Mouse (Mus musculus) gastrocnemius, adult 18-20 months (tissue): ENCODE data around the gene C1qtnf5. TPM values are rescaled to one million over a fixed set of nuclear protein-coding genes. Genes with fewer than 3 reads are reported as not detected.
"Not testable (repeated sequence)": the region's sequence is repeated elsewhere in the genome, so short reads cannot be mapped to it uniquely, and the experiment has no call there.

ENCODE experiments used
- DNase-seq: peaks from one replicate; pipeline ENCODE4 v3.0.0; 2021; ENCODE audit warnings: low spot score
- total RNA-seq, 2 experiments: library from RNA; stranded (reverse); gene quantifications; 2 replicates each; pipeline ENCODE4 v1.2.3; 2021

C1qtnf5 gene
- total RNA-seq, 2 experiments from 2014 or later: 3.9 to 5.4 TPM

DNA sequence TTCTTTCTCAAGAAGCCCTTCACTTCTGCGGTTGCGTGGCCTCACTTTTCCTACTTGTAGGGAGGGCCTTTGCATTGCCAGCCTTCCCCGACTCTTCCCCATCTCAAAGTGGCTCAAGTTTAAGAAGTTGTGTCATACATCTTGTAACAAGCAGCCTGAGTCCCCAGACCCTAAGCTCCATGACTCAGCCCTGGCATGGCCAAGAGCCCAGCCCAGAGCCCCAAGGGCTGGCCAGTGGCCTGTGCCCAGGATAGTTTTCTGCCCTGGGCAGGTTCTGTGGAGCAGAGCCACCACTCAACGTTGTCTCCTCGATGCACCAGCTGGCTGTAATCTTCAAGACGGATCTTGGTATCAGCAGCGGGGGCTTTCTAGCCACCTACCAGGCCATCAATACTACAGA is 2.2 kb upstream of the C1qtnf5 start:
- peak; percentile 51 for DNase-seq

DNA sequence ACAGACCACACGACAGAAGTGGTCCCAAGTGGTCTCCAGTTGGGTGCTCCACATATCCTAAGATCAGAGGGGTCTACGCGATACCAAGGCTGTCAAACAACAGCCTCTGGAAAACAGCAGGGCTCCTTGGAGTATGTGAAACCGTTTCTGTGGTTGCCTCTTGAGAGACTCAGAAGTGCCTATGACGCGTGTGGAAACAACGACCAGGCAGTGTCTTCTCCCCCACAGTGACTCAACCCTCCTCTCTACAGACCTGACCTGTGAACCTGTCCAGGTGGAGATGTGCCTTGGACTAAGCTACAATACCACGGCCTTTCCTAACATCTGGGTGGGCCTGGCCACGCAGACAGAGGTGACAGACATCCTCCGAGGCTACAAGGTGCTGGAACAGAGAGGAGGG is 1.3 kb upstream of the C1qtnf5 start:
- no peak for DNase-seq

DNA sequence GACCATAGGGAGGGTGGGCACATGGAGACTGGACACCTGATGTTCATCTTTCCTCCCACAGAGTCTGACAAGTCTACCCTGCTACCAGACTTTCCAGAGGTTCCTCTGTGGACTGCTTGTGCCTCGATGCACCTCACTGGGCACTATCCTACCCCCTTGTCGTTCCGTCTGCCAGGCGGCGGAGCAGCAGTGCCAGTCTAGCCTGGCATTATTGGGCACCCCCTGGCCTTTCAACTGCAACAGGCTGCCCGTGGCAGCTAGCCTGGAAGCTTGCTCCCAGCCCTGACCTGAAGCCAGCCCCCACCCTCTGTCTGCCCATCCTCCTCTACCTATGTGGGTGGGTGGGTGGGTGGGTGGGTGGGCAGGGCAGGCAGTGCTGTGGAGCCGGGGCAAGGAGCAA is 863 bp upstream of the C1qtnf5 start:
- DNase-seq: no peak

DNA sequence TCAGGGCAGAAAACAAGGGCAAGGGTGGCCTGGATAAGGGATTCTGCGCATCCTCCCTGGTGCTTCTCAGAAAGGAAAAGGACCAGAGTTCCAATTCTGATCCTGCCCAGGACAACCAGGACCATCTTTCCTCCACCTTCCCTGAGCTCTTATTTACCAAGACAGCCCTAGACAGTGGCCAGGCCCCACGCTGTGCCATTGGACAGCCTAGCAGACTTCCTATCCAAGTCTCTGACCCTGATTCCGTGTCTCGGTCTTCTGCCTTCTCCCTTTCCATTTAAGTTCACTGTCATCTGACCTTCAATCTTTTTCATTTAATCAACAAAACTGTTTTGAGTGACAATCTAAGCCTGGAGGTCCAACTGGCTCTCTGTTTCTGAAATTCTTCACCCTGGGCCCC is 449 bp upstream of the C1qtnf5 start:
- no peak for DNase-seq

DNA sequence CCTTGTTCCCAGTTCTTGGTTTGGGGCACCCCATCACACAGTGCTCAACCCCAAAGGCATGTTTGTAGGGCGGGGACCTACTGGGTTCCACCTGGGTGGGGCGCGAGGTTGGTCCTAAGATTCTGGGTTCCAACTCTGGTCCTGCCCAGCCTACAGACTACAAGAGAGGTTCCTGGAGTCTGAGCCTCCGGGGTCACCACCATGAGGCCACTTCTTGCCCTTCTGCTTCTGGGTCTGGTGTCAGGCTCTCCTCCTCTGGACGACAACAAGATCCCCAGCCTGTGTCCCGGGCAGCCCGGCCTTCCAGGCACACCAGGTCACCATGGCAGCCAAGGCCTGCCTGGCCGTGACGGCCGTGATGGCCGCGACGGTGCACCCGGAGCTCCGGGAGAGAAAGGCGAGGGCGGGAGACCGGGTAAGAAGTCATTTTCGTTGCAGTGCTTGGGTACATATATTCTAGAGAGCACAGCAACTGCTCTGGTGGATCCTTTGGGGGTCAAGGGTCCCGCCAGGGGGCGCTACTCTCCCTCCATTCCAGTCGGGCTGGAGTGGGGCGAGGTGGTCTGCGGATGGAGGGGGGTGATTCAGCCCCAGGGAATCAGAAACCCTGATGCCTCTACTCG is 623 bp downstream of the C1qtnf5 start:
- no peak for DNase-seq

DNA sequence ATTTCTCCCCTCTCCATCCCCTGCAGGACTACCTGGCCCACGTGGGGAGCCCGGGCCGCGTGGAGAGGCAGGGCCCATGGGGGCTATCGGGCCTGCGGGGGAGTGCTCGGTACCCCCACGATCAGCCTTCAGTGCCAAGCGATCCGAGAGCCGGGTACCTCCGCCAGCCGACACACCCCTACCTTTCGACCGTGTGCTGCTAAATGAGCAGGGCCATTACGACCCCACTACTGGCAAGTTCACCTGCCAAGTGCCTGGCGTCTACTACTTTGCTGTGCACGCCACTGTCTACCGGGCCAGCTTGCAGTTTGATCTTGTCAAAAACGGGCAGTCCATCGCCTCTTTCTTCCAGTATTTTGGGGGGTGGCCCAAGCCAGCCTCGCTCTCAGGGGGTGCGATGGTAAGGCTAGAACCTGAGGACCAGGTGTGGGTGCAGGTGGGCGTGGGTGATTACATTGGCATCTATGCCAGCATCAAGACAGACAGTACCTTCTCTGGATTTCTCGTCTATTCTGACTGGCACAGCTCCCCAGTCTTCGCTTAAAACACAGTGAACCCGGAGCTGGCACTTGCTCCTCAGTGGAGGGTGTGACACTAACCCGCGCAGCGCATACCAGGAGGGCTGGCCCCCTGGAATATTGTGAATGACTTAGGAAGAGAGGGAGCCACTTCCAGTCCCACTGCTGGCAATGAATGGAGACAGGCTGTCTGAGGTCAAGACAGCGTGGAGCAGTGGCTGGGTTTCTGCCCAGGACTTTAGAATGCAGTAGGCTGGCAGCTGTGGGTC is 1.4 kb downstream of the C1qtnf5 start:
- no peak for DNase-seq

DNA sequence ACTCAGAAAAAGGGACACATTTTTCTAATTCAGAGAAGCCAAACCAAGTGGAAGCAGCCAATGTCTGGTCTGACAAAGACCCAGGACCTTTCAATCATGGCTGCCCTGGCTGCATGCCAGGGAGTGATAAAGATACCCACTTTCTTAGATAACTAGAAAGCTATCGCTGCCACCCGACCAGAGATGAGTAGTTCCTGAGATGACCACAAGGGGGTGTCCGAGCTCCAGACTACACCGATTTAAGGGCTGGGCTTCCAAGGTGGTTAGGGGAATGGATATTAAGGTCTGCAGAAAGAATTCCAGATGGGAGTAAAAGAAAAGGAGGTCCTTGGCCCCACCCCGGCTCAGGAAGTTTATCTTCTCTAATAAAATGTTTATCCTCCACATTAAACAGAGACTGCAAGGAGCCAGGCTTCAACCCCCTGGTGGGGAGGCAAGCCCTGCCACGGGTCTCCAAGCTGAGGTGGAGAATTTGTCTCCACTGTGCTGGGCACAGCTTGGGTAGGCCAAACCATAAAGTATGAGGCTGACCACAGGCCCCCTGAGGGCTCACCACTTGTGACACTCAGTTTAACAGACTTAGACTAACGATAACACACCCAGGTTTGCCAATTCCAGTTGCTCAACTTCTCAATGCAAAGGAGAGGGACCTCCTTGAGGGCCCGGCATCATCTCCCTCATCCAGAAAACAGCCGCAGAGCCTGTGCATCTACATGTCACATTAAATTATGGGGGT is 2.5 kb downstream of the C1qtnf5 start:
- peak; percentile 73 for DNase-seq

DNA sequence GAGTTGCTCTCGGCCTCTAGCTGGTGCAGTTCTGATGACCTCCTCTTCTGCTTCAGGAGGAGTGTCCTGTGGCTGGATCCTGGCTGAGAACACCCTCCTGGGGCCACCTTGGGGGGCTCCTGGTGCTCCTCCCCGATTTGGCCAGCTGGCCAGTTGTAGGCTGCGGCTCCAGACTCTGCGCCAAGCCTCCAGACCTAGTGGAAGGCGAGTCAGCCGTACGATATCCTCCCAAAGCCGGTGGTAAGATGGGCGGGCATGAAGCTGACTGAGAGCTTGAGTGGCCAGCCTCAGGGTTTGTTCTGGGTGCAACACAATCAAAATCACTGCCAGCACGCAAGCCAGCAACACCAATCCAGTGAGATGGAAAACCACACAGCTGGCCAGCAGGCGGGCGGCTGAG is 4.9 kb downstream of the C1qtnf5 start:
- not testable (repeated sequence) for DNase-seq

DNA sequence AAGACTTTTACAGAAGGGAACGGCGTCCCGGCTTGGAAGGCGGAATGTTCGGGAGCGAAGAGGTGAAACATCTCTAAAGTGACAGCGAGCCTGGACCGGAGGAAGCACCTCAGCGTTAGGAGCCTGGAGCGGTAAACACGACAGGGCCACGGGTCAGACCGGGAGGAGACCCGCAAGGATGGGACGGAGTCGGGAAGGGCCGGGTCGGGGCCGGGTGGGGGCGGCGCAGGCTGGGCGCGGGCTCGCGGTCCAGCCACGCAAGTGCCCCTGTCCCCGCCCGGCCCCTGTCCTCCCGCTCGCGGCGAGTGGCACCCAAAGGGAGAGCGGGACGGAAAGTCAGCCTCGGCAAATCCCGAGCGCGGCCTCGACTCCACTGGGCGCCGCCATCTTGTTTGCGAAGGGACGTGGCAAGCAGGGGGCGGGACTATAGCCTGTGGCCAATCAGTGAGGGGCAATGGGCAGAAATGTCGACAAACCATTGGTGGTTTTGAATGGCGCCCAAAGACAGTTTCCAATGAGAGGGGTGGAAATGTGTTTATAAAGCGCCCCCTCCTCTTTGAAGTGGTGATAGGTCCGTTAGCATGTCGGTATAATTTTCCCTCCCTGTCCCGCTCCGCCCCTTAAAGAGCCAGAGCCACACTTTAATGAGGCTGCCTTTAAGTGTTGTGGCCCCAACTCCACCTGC is 6.2 kb downstream of the C1qtnf5 start, which contains the start of the genes Gm49380 and Rnf26:
Gene Gm49380 (minus strand): TSS at position 396 of the 685 bp plus-strand sequence.
Gene Rnf26 (minus strand): TSS at position 413 of the 685 bp plus-strand sequence.
- peak; percentile 99 for DNase-seq

DNA sequence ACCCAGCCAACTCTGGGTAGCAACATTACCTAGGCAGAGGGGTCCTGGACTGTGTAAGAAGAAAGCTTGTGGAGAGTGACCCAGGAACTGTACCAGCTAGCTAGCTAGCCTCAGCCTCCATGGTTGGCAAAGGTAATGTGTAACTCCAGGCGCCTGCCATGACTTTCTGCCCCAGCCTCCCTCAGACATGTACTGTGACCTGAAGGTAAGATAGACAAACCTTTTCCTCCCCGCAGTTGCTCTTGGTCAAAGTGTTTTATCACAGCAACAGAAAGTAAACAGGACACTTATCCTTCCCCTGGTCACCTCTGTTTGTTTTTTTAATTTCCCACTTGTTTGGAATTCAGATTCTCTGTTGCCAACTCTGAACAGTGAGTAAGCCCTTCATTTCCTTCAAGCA is 7.4 kb downstream of the C1qtnf5 start:
- DNase-seq: no peak

DNA sequence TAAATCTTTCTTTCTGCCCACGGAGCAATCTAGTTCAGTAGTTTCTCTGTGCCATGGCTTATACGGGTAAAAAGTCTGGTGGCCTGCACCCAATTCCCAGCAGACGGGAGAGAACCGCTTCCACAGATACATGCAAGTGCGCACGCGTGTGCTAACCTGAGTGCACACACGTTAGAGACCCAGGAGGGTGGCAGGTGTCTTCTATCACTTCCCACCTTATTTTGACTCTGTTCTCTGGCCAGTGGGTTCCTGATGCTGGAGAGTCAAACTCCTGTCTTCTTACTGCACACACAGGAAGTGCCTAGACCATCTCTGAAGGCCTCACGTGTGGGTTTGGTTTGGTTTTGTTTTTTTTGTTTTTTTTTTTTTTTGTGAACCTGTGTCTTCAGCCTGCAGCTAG is 8.6 kb downstream of the C1qtnf5 start:
- DNase-seq: no peak

DNA sequence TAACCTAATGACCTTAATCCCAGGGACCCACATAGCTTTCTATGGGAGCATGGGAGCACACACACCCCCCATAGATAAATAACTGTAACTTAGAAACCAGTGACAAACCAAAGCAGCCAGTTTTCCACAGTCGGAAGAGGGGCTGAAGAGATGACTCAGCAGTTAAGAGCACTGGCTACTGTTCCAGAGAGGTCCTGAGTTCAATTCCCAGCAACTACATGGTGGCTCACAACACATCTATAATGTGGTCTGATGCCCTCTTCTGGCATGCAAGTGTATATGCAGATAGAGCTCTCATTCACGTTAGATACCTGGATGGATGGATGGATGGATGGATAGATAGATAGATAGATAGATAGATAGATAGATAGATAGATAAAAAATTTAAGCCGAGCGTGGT is 9.1 kb downstream of the C1qtnf5 start:
- no peak for DNase-seq

DNA sequence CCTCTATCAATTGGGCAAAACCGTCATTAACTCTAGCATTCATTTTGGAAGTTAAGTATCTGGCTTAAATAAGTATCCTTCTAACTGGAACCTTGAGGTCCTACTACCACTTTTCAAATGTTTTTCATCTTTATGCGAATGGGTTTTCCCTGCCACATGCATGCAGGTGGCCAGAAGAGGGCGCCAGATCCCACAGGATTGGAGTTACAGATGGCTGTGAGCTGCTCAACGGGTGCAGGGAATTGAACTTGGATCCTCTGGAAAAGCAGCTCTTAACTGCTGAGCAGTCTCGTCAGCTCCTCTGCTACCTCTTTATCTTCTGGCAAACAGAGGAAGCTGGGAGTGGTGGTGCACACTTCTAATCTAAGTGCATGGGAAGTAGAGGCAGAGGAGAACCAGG is 12.0 kb downstream of the C1qtnf5 start:
- DNase-seq: no peak

DNA sequence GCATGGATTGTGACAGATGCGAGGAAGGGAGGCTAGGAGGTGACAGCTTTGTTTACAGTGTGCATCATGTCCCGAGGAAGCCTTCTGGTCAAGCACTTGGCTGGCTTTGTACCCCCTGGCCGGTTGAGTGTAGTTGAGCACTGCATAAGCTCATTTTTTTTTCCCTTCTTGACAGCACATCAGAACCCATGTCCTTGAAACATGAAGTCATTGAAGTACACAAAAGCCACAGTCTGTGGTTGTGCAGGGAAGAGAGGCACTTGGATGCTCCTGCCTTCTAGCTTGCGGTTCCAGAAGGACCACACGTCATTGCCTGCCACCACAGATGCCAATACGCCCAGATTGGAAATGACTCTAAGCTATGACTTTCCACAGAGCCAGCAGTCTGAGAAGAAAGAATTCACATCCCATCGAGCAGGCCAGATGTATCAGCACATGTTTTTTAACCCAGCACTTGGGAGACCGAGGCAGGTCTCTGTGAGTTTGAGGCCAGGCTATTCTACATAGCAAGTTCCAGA is 13.0 kb downstream of the C1qtnf5 start:
- no peak for DNase-seq

DNA sequence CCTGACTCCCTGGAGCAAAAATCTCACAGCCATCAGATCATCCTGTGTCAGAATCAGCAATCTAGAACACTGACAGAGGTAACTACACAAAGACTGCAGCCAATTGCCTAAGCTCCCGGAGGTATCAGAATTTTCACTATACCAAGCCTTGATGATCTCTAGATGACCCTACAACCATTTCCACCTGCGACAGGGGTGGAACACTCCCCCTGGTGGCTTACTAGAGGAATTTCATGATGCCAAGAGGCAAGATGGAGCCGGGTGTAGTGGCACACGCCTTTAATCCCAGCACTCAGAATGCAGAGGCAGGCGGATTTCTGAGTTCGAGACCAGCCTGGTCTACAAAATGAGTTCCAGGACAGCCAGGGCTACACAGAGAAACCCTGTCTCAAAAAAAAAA is 17.3 kb downstream of the C1qtnf5 start:
- DNase-seq: no peak

DNA sequence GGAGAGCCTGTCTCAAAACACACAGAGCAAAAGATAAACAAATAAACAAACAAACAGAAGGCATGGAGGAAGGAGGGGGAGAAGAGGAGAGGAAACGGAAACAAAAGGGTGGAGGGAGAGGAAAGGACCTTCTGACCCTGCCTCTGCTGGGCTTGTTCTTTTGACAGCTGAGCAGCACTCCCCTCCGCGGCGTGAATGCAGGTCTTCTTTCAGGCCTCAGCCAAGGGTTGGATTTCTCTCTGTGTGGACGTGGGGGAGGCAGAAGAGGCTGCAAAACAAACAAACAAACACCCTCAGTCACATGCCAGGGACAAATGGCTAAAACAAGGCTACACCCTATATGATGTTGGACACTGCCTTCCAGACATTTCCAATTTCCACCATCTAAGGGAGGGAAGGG is 18.0 kb downstream of the C1qtnf5 start:
- no peak for DNase-seq

DNA sequence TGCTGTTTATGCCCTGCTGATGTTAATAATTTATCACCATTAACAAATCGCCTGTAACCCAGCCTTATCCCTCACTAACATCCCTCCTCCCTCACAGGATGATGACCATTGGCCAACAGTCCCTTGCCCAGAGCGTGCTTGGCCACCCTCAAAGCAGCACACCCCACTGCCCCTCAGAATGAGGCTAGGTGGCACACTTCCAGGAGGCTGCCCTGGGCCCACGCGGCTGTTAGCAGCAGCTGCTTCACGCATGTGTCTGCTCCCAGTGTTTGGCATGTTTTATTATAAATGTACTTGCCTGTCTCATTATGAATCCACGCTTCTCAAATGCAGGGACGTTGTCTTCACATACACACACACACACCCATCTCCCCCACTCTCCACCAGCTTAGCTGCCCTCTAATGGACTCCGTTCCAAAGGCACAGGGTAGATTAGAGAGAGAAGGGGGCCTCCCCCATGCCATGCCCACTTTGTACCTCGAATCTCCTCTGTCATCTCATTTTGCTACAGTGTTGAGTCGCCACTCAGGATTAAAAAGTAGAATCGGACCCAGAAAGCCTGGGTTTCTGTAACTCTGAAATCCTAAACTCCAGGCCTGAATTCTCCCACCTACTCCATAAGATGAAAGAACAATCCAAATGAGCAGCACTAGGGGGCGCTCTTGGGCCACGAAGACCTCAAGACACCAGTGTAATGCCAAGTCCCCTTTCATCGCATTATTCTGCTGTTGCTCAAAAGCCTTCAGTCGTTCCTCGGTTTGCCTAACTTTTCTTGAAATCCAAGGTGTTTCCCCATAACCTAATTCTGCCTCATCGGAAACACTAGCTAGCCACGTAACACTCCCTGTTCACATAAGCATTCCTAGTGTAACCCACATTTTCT is 18.7 kb downstream of the C1qtnf5 start:
- DNase-seq: peak; percentile 86

DNA sequence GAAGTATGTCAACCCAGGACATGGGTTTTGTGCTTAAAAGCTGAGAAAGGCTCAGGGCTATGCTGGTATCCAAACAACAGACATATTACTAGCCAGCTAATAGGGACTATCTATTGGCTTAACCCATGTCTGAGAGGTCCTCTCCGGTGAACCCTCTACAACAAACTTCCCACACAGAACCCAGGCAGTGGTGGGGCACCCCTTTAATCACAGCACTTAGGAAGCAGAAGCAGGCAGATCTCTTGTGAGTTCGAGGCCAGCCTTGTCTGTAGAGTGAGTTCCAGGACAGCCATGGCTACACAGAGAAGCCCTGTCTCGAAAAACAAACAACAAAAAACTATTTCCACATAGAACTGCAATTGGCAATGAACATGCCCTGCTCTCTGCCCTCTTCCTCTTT is 19.7 kb downstream of the C1qtnf5 start:
- no peak for DNase-seq

DNA sequence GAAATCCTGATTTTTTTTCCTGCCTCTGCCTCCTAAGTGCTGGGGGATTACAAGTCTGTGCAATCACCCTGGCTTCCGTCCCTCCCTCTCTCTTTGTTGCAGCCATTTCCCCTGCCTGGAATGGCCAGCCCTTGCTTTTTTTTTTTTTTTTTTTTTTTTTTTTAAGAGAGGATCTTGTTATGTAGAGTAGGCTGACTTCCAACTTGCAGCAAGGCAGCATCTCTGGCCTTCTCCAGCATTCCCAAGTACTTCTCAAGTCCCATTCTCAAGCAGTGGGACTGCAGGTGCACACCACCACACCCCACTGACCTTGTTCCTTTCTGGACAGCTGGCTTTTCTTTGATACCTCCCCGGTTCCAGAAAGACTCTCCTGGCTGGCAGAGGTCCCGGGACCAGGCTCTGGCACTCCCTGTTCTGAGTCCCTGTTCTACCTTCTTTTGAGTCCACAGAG is 20.3 kb downstream of the C1qtnf5 start:
- DNase-seq: no peak

DNA sequence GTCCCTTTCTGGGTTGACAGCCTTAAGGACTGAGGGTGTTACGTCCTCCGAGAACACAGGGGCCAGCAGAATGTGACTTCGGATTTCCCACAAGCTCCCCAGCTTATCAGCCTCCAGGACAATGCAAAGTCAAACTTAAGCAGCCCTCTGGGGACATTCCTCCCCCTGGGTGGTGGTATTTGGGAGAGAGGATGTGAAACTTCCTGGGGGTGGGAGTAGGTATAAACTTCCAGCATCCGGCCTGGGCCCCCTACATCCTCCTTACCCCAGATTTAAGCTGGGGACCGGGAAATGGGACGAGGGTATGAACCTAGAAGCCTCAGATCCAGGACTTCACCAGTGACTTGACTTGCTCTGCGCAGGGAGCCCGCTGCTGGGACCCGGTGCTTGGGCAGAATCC is 22.6 kb downstream of the C1qtnf5 start:
- DNase-seq: no peak

DNA sequence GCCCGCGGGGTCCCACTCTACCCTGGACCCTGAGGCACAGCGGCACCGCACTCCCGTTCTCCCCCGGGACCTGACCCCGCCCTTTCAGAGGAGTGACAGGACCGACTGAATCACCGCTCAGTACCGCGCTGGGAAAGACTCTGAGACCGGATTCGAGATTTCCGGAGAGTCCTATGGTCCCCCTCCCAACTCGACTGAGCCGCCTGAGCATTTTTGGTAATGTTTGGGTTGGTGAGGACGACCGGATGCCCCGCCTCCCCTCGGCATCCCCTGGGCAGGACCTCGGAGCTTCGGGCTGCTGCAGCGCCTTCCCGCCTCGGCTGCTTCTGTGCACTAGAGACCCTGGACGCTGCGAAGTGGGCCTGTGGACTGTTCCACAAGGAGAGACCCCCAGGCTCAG is 23.0 kb downstream of the C1qtnf5 start:
- peak; percentile 63 for DNase-seq
